9 mouse cellular contexts compared by ENCODE assay signal in genomic region chr12:65076906-65077305, GRCm38 (mm10). TPM values are rescaled to one million over a fixed set of nuclear protein-coding genes. Genes with fewer than 3 reads are reported as not detected.
DNase-seq lines count a peak whose midpoint lies in the region; ATAC-seq and TF ChIP-seq lines count a peak whose summit lies in the region.
"Had no signal": no experiment of that assay in that cellular context is flagged by ENCODE, and none has a peak within 500 bp of the region (broad histone marks: within the 10 kb centered on the region; RNA-seq: fewer than 3 reads in every experiment).

No protein-coding gene starts in this region.

- no peaks in the 10 kb centered on the region for H3K9me3 ChIP-seq in lung, embryonic 16.5 days (ENCODE audit: control insufficient read depth, low read length)
- no peaks in the 10 kb centered on the region for H3K9me3 ChIP-seq in forebrain, embryonic 12.5 days
- H3K9me3 ChIP-seq in limb, embryonic 14.5 days (ENCODE audit: control insufficient read depth, low read length), result no peaks in the 10 kb centered on the region
- H3K9me3 ChIP-seq in neural tube, embryonic 15.5 days (replicated peaks), result no peaks in the 10 kb centered on the region

- peak overlapping the region; percentile 95 for H3K4me2 ChIP-seq in lung, embryonic 16.5 days (ENCODE audit: low read depth, low read length)
- H3K4me2 ChIP-seq in forebrain, embryonic 12.5 days, result peak overlapping the region; percentile 82
- H3K4me2 ChIP-seq in limb, embryonic 14.5 days (replicated peaks; ENCODE audit: low read depth, low read length, severe bottlenecking), result peak overlapping the region; percentile 86
- peak overlapping the region; percentile 70 for H3K4me2 ChIP-seq in neural tube, embryonic 15.5 days

- no peak for ATAC-seq in lung, embryonic 16.5 days (ENCODE audit: low read depth)
- ATAC-seq in forebrain, embryonic 12.5 days (ENCODE audit: low FRiP score), result no peak
- ATAC-seq in limb, embryonic 14.5 days (ENCODE audit: low FRiP score, low read depth), result no peak
- no peak for ATAC-seq in neural tube, embryonic 15.5 days (ENCODE audit: low FRiP score)

- no peaks in the 10 kb centered on the region; the same call in 1 of the 2 replicates for H3K36me3 ChIP-seq in lung, embryonic 16.5 days (ENCODE audit: control insufficient read depth, insufficient read depth, low read length)
- H3K36me3 ChIP-seq in forebrain, embryonic 12.5 days (replicated peaks), result peaks cover 11% of the 10 kb centered on the region
- peaks cover 13% of the 10 kb centered on the region; the same call in 1 of the 2 replicates for H3K36me3 ChIP-seq in limb, embryonic 14.5 days (ENCODE audit: control insufficient read depth, insufficient read depth, low read length)
- peaks cover 8% of the 10 kb centered on the region for H3K36me3 ChIP-seq in neural tube, embryonic 15.5 days

- no peaks in the 10 kb centered on the region for H3K27me3 ChIP-seq in lung, embryonic 16.5 days (ENCODE audit: control insufficient read depth, insufficient read depth, low read depth, low read length)
- H3K27me3 ChIP-seq in forebrain, embryonic 12.5 days, result no peaks in the 10 kb centered on the region
- no peaks in the 10 kb centered on the region for H3K27me3 ChIP-seq in limb, embryonic 14.5 days (ENCODE audit: control insufficient read depth, insufficient read depth, low read length)
- H3K27me3 ChIP-seq in neural tube, embryonic 15.5 days (replicated peaks), result no peaks in the 10 kb centered on the region

- no peak for TF ChIP-seq POLR2A in limb, embryonic 14.5 days (IDR thresholded peaks at IDR 0.05; ENCODE audit: borderline replicate concordance, extremely low read depth, insufficient read depth, insufficient read length)

- peak overlapping the region; percentile 73 for H3K4me3 ChIP-seq in lung, embryonic 16.5 days (ENCODE audit: low read length)
- peak overlapping the region; percentile 83 for H3K4me3 ChIP-seq in forebrain, embryonic 12.5 days (replicated peaks)
- peak overlapping the region; percentile 85 for H3K4me3 ChIP-seq in limb, embryonic 14.5 days (replicated peaks; ENCODE audit: low read length)
- H3K4me3 ChIP-seq in neural tube, embryonic 15.5 days (replicated peaks), result peak overlapping the region; percentile 97

- 63% methylated on average over 9 of the region's 9 CpGs for WGBS in lung, embryonic 16.5 days
- 92% methylated on average over 9 of the region's 9 CpGs for WGBS in forebrain, embryonic 12.5 days
- WGBS in limb, embryonic 14.5 days, result 76% methylated on average over 9 of the region's 9 CpGs
- 79% methylated on average over 9 of the region's 9 CpGs for WGBS in neural tube, embryonic 15.5 days

- no peak overlapping the region for H3K27ac ChIP-seq in lung, embryonic 16.5 days (ENCODE audit: low read length)
- no peak overlapping the region for H3K27ac ChIP-seq in forebrain, embryonic 12.5 days
- H3K27ac ChIP-seq in limb, embryonic 14.5 days (replicated peaks; ENCODE audit: low read depth, low read length), result no peak overlapping the region
- H3K27ac ChIP-seq in neural tube, embryonic 15.5 days (replicated peaks), result no peak overlapping the region

- no peak for DNase-seq in lung, postnatal 36 days
- no peak for DNase-seq in limb, embryonic 14.5 days (ENCODE audit: low spot score)
- no peak for DNase-seq in testis, postnatal 10 days (ENCODE audit: low spot score)
- DNase-seq in gastrocnemius, postnatal 4 days (ENCODE audit: low spot score in 2 of 2), result no peak
- DNase-seq: kidney, postnatal 25 days; thymus, adult 18-20 months had no signal

- H3K9ac ChIP-seq in lung, embryonic 16.5 days (ENCODE audit: low read length), result no peak overlapping the region; the same call in 1 of the 2 replicates
- H3K9ac ChIP-seq in forebrain, embryonic 12.5 days, result peak overlapping the region; percentile 76; the same call in 1 of the 2 replicates
- H3K9ac ChIP-seq in limb, embryonic 14.5 days (ENCODE audit: low read depth, low read length, severe bottlenecking), result peak overlapping the region; percentile 77; the same call in 1 of the 2 replicates
- H3K9ac ChIP-seq in neural tube, embryonic 15.5 days (replicated peaks), result no peak overlapping the region

- H3K4me1 ChIP-seq in lung, embryonic 16.5 days (replicated peaks; ENCODE audit: control insufficient read depth, insufficient read depth, low read length), result peaks cover 20% of the 10 kb centered on the region
- peaks cover 37% of the 10 kb centered on the region for H3K4me1 ChIP-seq in forebrain, embryonic 12.5 days
- peaks cover 20% of the 10 kb centered on the region for H3K4me1 ChIP-seq in limb, embryonic 14.5 days (ENCODE audit: control insufficient read depth, insufficient read depth, low read length)
- H3K4me1 ChIP-seq in neural tube, embryonic 15.5 days, result peaks cover 34% of the 10 kb centered on the region

RNA-seq across cellular contexts. Expression of gene Fancm, which starts 1.5 kb away (rescaled TPM):
- polyA plus RNA-seq in lung, embryonic 16.5 days (2015; fragmentation: Nextera tagmentation; extraction: Ambion mirVana), result 6.3 and 7.9 TPM in 2 replicates
- 15.4 and 17.5 TPM in 2 replicates for polyA plus RNA-seq in forebrain, embryonic 12.5 days (2016; fragmentation: Nextera tagmentation; extraction: Ambion mirVana)
- 8.6 and 8.7 TPM in 2 replicates for polyA plus RNA-seq in limb, embryonic 14.5 days (2012; rRNA removed)
- polyA plus RNA-seq in limb, embryonic 14.5 days (2014; fragmentation: Nextera tagmentation; extraction: Ambion mirVana), result 8.4 and 10.3 TPM in 2 replicates
- 8.1 TPM in 2 replicates for polyA plus RNA-seq in neural tube, embryonic 15.5 days (2015; fragmentation: Nextera tagmentation; extraction: Ambion mirVana)
- 10 to 100 TPM in 1 of 2 experiments, 1 to 10 TPM in 1; 9.1 to 10.1 TPM for total RNA-seq in gastrocnemius, postnatal 4 days (2021)

RNA-seq across cellular contexts. Expression of gene Fkbp3, which starts 3.1 kb away (rescaled TPM):
- polyA plus RNA-seq in lung, embryonic 16.5 days (2015; fragmentation: Nextera tagmentation; extraction: Ambion mirVana), result 320 and 349 TPM in 2 replicates
- 660 and 664 TPM in 2 replicates for polyA plus RNA-seq in forebrain, embryonic 12.5 days (2016; fragmentation: Nextera tagmentation; extraction: Ambion mirVana)
- 187 and 335 TPM in 2 replicates for polyA plus RNA-seq in limb, embryonic 14.5 days (2012; rRNA removed)
- polyA plus RNA-seq in limb, embryonic 14.5 days (2014; fragmentation: Nextera tagmentation; extraction: Ambion mirVana), result 379 and 385 TPM in 2 replicates
- polyA plus RNA-seq in neural tube, embryonic 15.5 days (2015; fragmentation: Nextera tagmentation; extraction: Ambion mirVana), result 439 and 458 TPM in 2 replicates
- total RNA-seq in gastrocnemius, postnatal 4 days (2021), result 100 to 1,000 TPM; 223 to 228 TPM

RNA-seq across cellular contexts. Expression of gene Prpf39, which starts 40.8 kb away (rescaled TPM):
- polyA plus RNA-seq in lung, embryonic 16.5 days (2015; fragmentation: Nextera tagmentation; extraction: Ambion mirVana), result 50.2 and 51.0 TPM in 2 replicates
- 69.4 and 71.1 TPM in 2 replicates for polyA plus RNA-seq in forebrain, embryonic 12.5 days (2016; fragmentation: Nextera tagmentation; extraction: Ambion mirVana)
- polyA plus RNA-seq in limb, embryonic 14.5 days (2012; rRNA removed), result 44.2 and 51.9 TPM in 2 replicates
- polyA plus RNA-seq in limb, embryonic 14.5 days (2014; fragmentation: Nextera tagmentation; extraction: Ambion mirVana), result 58.2 and 63.0 TPM in 2 replicates
- polyA plus RNA-seq in neural tube, embryonic 15.5 days (2015; fragmentation: Nextera tagmentation; extraction: Ambion mirVana), result 46.4 and 47.1 TPM in 2 replicates
- 10 to 100 TPM; 28.6 to 36.0 TPM for total RNA-seq in gastrocnemius, postnatal 4 days (2021)

Comparison
In these comparisons a context has a peak if more than half of its experiments do, and no peak if none do; other contexts are left out.
1. H3K9ac ChIP-seq: peak in forebrain, embryonic 12.5 days (single experiment) and limb, embryonic 14.5 days (single experiment); none in lung, embryonic 16.5 days (single experiment) and neural tube, embryonic 15.5 days (single experiment).
2. Peak in every context shown above with its lines, with median percentiles within 50 percentile points of each other: H3K4me2 ChIP-seq and H3K4me3 ChIP-seq.